Mouse (Mus musculus): ENCODE measurements around the gene Has1.

DNA sequence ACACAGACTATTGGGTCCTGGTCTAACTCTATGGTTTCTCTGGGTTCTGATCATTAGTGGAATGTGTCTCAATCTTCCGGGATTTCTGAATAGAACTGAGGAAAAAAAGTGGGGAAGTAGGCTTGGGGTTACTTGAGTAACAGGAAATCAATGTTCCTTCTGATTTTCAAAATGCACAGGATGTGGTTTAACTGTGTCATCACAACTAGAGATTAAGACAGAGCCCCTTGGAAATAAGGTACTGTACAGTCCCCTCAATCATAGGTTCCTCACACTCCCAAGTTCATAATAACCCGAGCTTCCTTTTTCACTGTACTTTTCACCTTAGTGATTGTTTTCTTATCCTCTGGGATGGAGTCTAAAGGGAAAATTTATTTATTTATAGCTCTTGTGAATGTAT is 16.7 kb upstream of the Has1 start:
- no peak for TF ChIP-seq CHD2 (IDR thresholded peaks at IDR 0.05; ENCODE audit: low read depth, low read length)
- no peak for TF ChIP-seq ZNF384 (IDR thresholded peaks at IDR 0.05; ENCODE audit: low read depth, low read length)
- TF ChIP-seq MAFK (IDR thresholded peaks at IDR 0.05; ENCODE audit: insufficient read depth, low read depth, low read length): no peak
- no peak for TF ChIP-seq ZC3H11A (IDR thresholded peaks at IDR 0.05; ENCODE audit: borderline replicate concordance, low read depth, low read length)
- TF ChIP-seq HCFC1 (IDR thresholded peaks at IDR 0.05; ENCODE audit: borderline replicate concordance, insufficient read depth, low read length): no peak
